Mouse (Mus musculus) neural tube, embryonic 15.5 days (tissue): ENCODE results near the gene Lefty2. TPM values are rescaled to one million over a fixed set of nuclear protein-coding genes. Genes with fewer than 3 reads are reported as not detected.

Experiments
- ATAC-seq: fragments of 200-750 bp; cut with Nextera tagmentation; 2 replicates; pipeline ENCODE4 v1.8.0; 2017; ENCODE audit warnings: mild to moderate bottlenecking, moderate TSS enrichment, moderate library complexity; ENCODE audit not compliant: low FRiP score
- H3K27ac ChIP-seq: fragments of 300-500 bp; sonication (generic); replicated peaks from 2 replicates; pipeline ENCODE4 v1.5.1; 2015; ENCODE audit warnings: mild to moderate bottlenecking, inconsistent platforms
- H3K27me3 ChIP-seq: fragments of 300-500 bp; sonication (generic); replicated peaks from 2 replicates; pipeline ENCODE4 v1.6.1; 2015; ENCODE audit warnings: inconsistent platforms
- H3K36me3 ChIP-seq: fragments of 300-500 bp; sonication (generic); 2 replicates; pipeline ENCODE4 v1.6.1; 2015; ENCODE audit warnings: inconsistent platforms
- H3K4me1 ChIP-seq: fragments of 300-500 bp; sonication (generic); 2 replicates; pipeline ENCODE4 v1.6.1; 2015; ENCODE audit warnings: inconsistent platforms
- H3K4me2 ChIP-seq: fragments of 300-500 bp; sonication (generic); 2 replicates; pipeline ENCODE4 v1.6.1; 2015; ENCODE audit warnings: inconsistent platforms, mild to moderate bottlenecking, moderate library complexity
- H3K4me3 ChIP-seq: fragments of 300-500 bp; sonication (generic); replicated peaks from 2 replicates; pipeline ENCODE4 v1.5.1; 2015; ENCODE audit warnings: mild to moderate bottlenecking, inconsistent platforms
- H3K9ac ChIP-seq: fragments of 300-500 bp; sonication (generic); replicated peaks from 2 replicates; pipeline ENCODE4 v1.6.1; 2015; ENCODE audit warnings: mild to moderate bottlenecking, inconsistent platforms
- H3K9me3 ChIP-seq: fragments of 300-500 bp; sonication (generic); replicated peaks from 2 replicates; pipeline ENCODE4 v1.6.1; 2016; ENCODE audit warnings: inconsistent platforms
- WGBS: fragments of 180-500 bp; shearing (Covaris S2); methylation state at CpG from one replicate; pipeline ENCODE4 v1.1.7; 2015; ENCODE audit warnings: mixed read lengths; 5-methylcytosine and 5-hydroxymethylcytosine counted together
- polyA plus RNA-seq: library from polyadenylated mRNA; unstranded; fragments of >200 nt; fragmentation: Nextera tagmentation; extraction: Ambion mirVana; gene quantifications from 2 replicates; pipeline ENCODE4 v1.2.1, GENCODE M21; 2015

The Lefty2 gene
- polyA plus RNA-seq, 1 experiment from 2014 or later, result 3.0 TPM

DNA sequence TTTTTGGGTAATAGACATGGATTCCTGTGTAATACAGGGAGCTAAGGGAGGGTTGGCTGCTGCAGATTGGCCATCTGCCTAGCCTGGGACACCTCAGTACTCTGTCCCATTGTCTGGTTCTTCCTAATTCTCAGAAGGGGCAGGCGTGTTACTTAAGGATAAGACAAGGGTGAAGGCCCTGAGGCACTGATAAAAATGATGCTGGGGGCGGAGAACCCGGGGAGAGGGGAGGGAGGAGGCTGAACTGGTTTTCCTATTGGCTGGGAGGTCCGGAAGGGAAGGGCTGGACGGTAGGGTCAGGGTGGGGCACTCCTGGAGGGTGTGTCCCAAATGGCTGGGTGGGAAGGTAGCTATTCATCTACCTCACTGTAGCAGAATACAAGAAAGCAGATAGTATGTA is 10.0 kb downstream of the Lefty2 start:
- H3K27me3 ChIP-seq, result no peaks in the 10 kb centered on the region
- peaks cover 24% of the 10 kb centered on the region for H3K4me1 ChIP-seq
- H3K27ac ChIP-seq, result no peak overlapping the region
- H3K36me3 ChIP-seq, result peaks cover 19% of the 10 kb centered on the region
- no peak overlapping the region for H3K4me3 ChIP-seq
- no peak overlapping the region for H3K9ac ChIP-seq
- H3K9me3 ChIP-seq, result no peaks in the 10 kb centered on the region
- ATAC-seq, result no peak
- 38% methylated on average over 5 of the region's 5 CpGs for WGBS
- H3K4me2 ChIP-seq, result no peak overlapping the region

DNA sequence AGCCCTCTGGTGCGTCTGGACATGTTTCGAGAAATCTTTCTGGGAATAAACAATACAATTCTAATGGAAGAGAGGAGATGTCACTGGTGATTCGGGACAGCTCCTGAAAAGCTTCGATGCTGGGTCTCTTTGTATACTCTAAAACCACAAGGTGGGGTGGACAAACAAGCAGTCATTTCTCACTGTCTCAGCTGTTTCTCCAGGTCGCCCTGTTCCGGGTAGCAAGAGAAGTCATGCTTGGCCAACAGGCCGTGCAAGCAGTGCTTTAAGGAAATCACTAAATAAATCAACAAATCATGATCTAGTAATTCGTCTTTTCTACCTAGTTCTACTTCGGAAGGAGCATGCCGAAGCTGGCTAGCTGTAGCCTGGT is 10.7 kb downstream of the Lefty2 start:
- Histone ChIP-seq H3K4me3 (peak overlapping the region; percentile 98), H3K4me1 (peaks cover 24% of the 10 kb centered on the region), H3K4me2 (peak overlapping the region; percentile 85), H3K27ac (peak overlapping the region; percentile 60), H3K36me3 (peaks cover 26% of the 10 kb centered on the region), H3K27me3 (no peaks in the 10 kb centered on the region), H3K9me3 (no peaks in the 10 kb centered on the region), H3K9ac (peak overlapping the region; percentile 47)
- 39% methylated on average over 10 of the region's 10 CpGs for WGBS
- ATAC-seq, result no peak

DNA sequence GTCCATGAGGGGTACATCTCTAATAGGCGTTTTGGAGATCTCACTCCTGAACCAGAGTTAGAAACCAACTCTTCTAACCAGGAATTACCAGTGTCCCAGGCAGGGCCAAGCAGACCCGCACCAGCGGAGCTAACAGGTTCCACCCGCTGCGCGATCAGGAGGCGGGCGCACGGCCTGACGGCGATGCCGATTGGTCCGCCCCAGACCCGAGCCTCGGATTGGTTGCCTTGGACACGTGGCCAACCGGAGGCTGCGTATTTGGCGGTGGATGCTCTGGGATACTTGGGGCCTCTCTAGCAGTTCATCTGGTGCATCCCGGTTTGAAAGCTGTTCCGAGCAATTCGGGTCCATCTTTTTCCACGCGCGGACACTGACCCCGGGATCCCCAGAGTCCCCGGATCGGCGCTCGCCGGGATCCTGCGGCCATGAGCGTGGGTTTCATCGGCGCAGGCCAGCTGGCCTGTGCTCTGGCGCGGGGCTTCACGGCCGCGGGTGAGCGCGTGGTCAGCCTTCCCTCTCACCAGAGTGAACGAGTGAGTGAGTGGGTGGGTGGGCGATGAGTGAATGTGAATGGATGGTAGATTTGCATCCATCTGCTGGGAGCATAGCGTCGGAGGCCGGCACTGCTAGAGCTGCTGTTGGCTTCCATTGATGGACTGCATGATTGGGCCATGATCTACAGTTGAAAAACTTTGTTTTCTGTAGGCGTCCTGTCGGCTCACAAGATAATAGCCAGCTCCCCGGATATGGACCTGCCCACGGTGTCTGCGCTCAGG is 11.3 kb downstream of the Lefty2 start, which contains the start of gene Pycr2:
Gene Pycr2, plus strand, starts transcription at position 255 of the 776 bp plus-strand sequence.
- no peaks in the 10 kb centered on the region for H3K9me3 ChIP-seq
- H3K27ac ChIP-seq, result peak within 1 kb of the TSS; percentile 91
- peak; percentile 99 for ATAC-seq
- H3K4me1 ChIP-seq, result peaks cover 24% of the 10 kb centered on the region
- WGBS, result under 1% methylated on average over 52 of the region's 52 CpGs
- no peaks in the 10 kb centered on the region for H3K27me3 ChIP-seq
- peaks cover 26% of the 10 kb centered on the region for H3K36me3 ChIP-seq
- H3K9ac ChIP-seq, result peak within 1 kb of the TSS; percentile 98
- peak within 1 kb of the TSS; percentile 98 for H3K4me3 ChIP-seq
- H3K4me2 ChIP-seq, result peak within 1 kb of the TSS; percentile 85

DNA sequence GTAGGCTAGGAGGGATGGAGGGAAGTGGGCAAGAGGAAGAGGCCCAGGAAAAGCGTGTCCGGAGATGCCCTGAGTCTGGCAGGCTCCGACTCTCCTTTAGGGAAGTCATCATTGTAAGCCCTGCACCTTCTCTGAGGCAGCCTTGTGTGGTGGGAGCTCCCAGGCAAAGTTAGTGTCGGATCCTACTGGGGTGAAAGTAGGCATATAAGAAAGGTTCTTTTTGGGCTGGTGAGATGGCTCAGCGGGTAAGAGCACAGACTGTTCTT is 11.8 kb downstream of the Lefty2 start:
- H3K27ac ChIP-seq, result peak overlapping the region; percentile 91
- no peaks in the 10 kb centered on the region for H3K9me3 ChIP-seq
- peaks cover 24% of the 10 kb centered on the region for H3K4me1 ChIP-seq
- H3K4me3 ChIP-seq, result peak overlapping the region; percentile 98
- H3K9ac ChIP-seq, result peak overlapping the region; percentile 98
- H3K36me3 ChIP-seq, result peaks cover 26% of the 10 kb centered on the region
- no peaks in the 10 kb centered on the region for H3K27me3 ChIP-seq
- H3K4me2 ChIP-seq, result peak overlapping the region; percentile 85
- WGBS, result 3% methylated on average over 5 of the region's 5 CpGs
- peak; percentile 14; the same call in 1 of the 2 replicates for ATAC-seq

DNA sequence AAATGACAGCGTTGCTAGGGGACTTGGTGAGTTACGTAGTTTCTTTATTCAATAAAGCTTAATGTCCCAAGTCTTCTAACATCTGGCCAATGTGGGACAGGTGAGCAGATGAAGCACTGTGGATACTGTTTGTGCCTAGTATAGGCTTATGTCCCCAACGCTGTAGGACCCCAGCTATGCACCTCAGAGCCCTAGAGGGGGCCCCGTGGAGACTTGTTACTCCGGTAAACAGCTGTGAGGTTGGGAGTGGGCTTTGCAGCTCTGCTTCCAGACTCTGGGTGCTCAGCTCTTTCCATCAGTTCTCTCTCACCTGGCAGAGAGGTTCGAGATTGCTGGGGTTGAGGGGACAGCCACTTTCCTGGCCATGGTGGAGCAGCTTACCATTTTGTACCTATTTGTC is 12.4 kb downstream of the Lefty2 start:
- 71% methylated on average over 6 of the region's 6 CpGs for whole genome bisulfite sequencing
- Histone ChIP-seq H3K27ac (no peak overlapping the region), H3K9ac (peak overlapping the region; percentile 98), H3K27me3 (no peaks in the 10 kb centered on the region), H3K9me3 (no peaks in the 10 kb centered on the region), H3K4me1 (peaks cover 24% of the 10 kb centered on the region), H3K4me3 (peak overlapping the region; percentile 98), H3K4me2 (peak overlapping the region; percentile 85), H3K36me3 (peaks cover 26% of the 10 kb centered on the region)
- no peak for ATAC-seq

DNA sequence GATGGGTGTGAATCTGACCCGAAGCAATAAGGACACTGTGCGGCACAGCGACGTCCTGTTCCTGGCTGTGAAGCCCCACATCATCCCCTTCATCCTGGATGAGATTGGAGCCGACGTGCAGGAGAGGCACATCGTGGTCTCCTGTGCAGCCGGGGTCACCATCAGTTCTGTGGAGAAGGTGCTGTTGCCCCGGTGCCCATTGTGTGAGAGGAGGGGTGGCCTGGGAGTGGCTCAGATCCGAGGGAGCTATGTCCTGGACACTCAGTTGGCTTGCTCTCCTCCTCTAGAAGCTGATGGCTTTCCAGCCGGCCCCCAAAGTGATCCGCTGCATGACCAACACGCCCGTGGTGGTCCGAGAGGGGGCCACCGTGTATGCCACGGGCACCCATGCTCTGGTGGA is 13.0 kb downstream of the Lefty2 start:
- WGBS, result 94% methylated on average over 17 of the region's 17 CpGs
- no peak overlapping the region for H3K4me3 ChIP-seq
- H3K36me3 ChIP-seq, result peaks cover 26% of the 10 kb centered on the region
- no peak overlapping the region for H3K9ac ChIP-seq
- H3K9me3 ChIP-seq, result no peaks in the 10 kb centered on the region
- no peaks in the 10 kb centered on the region for H3K27me3 ChIP-seq
- no peak for ATAC-seq
- no peak overlapping the region for H3K27ac ChIP-seq
- H3K4me2 ChIP-seq, result peak overlapping the region; percentile 85
- H3K4me1 ChIP-seq, result peaks cover 24% of the 10 kb centered on the region

DNA sequence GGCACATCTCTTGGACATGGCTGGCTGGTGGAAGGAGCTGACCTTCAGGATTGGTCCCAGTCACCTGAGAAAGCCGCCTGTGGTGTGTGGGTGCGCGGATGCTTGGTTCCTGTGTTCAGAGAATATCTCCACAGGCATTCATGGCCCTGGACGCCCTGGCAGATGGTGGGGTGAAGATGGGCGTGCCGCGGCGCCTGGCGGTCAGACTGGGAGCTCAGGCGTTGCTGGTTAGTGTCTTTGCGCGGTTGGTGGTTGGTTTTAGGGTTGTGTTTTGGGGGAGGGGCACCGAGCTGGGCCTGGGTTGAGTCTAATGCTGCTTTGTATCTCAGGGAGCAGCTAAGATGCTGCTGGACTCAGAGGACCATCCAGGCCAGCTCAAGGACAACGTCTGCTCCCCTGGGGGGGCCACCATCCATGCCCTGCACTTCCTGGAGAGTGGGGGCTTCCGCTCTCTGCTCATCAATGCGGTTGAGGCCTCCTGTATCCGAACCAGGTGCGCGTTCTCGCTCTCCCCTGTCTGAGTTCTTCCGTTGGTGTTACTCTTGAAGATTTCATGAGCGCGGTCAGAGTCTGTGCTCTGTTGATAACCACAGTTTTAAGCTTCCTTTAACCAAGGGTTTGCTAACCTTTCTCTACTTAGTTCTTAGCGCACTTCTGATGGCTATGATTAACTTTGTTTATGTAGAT is 13.7 kb downstream of the Lefty2 start:
- no peak for ATAC-seq
- peaks cover 26% of the 10 kb centered on the region for H3K36me3 ChIP-seq
- no peak overlapping the region for H3K9ac ChIP-seq
- H3K9me3 ChIP-seq, result no peaks in the 10 kb centered on the region
- H3K27me3 ChIP-seq, result no peaks in the 10 kb centered on the region
- peaks cover 25% of the 10 kb centered on the region for H3K4me1 ChIP-seq
- H3K27ac ChIP-seq, result no peak overlapping the region
- no peak overlapping the region for H3K4me3 ChIP-seq
- 91% methylated on average over 24 of the region's 24 CpGs for WGBS
- H3K4me2 ChIP-seq, result no peak overlapping the region

DNA sequence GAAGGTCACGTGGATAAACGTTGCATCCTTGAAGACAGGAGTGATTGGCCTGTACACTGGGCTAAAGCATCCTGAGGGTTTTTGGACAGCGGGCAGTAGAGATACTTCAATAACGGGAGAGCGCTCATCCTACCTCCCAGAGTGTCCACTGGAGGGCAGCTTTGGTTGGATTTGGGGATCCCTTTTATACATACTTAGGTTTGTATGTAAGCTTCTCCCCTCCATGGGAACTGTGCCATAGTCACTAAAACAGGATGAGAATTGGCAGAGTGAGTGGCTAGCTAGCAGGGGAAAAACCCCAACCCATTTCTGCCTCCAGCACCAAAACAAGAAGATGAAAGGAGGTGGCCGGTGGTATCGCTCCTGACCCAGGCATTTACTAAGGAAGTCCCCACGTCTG is 18.2 kb downstream of the Lefty2 start:
- H3K36me3 ChIP-seq, result peaks cover 24% of the 10 kb centered on the region
- no peak overlapping the region for H3K27ac ChIP-seq
- H3K4me1 ChIP-seq, result peaks cover 7% of the 10 kb centered on the region
- H3K9me3 ChIP-seq, result no peaks in the 10 kb centered on the region
- H3K4me2 ChIP-seq, result peak overlapping the region; percentile 16; the same call in 1 of the 2 replicates
- no peak for ATAC-seq
- WGBS, result 58% methylated on average over 8 of the region's 8 CpGs
- no peak overlapping the region for H3K4me3 ChIP-seq
- H3K27me3 ChIP-seq, result no peaks in the 10 kb centered on the region
- no peak overlapping the region for H3K9ac ChIP-seq

DNA sequence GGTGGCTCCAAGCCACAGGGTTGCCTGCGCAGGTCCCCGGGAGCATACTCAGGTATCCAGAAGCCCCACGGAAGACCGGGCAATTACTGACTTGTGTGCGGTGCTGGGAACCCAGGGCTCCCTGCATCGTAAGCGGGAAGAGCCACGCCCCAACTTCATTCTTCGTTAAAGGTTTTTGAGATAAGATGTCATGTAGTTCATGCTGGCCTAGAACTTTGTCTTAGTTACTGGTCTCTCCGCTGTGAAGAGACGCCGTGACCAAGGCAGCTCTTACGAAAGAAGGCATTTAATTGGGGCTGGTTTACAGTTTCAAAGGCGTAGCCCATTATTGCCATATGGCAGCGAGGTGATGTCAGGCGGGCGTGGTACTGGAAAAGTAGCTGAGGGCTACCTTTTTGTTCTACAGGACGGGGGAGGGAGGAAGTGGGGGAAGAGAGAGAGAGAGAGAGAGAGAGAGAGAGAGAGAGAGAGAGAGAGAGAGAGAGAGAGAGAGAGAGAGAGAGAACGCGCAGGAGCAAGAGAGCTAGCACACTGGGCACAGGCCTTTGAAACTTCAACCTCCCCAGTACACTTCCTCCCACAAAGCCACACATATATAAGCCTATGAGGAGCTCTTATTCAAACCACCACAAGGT is 18.9 kb downstream of the Lefty2 start:
- no peaks in the 10 kb centered on the region for H3K9me3 ChIP-seq
- H3K4me3 ChIP-seq, result no peak overlapping the region
- H3K4me2 ChIP-seq, result peak overlapping the region; percentile 16
- H3K9ac ChIP-seq, result no peak overlapping the region
- no peak for ATAC-seq
- peaks cover 18% of the 10 kb centered on the region for H3K36me3 ChIP-seq
- no peak overlapping the region for H3K27ac ChIP-seq
- 0 out of 2 replicates have a peak, but pooled peaks cover 3% of the 10 kb centered on the region for H3K4me1 ChIP-seq
- H3K27me3 ChIP-seq, result no peaks in the 10 kb centered on the region
- 62% methylated on average over 20 of the region's 20 CpGs for WGBS

DNA sequence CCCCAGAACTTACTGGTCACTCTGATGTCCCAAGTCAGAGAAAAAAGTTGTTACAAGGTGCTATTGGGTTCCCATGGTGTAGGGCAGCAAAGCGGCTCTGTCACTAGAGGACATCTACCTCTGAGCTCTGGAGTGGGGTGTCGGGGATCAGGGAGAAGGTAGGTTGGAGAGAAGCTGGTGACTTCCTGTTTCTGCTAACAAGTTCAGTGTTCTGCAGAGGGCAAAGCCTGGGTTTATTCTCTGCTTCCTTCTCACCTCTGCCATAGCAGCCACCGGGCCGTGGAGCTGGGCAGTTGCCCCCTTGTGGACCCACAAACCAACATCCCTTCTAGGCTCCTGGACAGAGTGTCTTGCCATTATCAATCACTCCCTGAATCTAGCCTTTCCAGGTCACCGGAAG is 19.9 kb downstream of the Lefty2 start:
- Histone ChIP-seq H3K9ac (no peak overlapping the region), H3K4me2 (no peak overlapping the region), H3K27me3 (no peaks in the 10 kb centered on the region), H3K27ac (no peak overlapping the region), H3K9me3 (no peaks in the 10 kb centered on the region), H3K36me3 (peaks cover 8% of the 10 kb centered on the region; the same call in 1 of the 2 replicates), H3K4me1 (0 out of 2 replicates have a peak, but pooled peaks cover 3% of the 10 kb centered on the region), H3K4me3 (no peak overlapping the region)
- WGBS, result 88% methylated on average over 5 of the region's 5 CpGs
- ATAC-seq, result no peak

DNA sequence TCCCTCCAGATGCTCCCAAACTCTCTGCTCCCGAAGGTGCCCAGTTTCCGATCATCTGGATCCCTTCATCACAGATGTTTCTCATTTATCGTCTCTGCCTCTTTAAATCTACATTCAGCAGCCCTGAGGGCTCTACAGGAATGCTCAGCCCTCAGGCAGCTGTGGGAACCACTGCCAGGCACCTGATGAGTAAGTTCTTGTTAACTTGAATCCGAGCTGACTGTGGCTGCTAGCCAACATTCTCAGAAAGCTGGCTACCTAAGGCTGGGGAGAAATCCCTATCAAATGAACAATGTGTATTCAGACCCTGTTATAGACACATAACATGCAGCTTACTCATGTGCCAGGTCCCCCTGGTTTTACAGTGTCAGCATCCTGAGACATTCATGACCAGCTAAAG is 20.9 kb downstream of the Lefty2 start:
- Histone ChIP-seq H3K27me3 (no peaks in the 10 kb centered on the region), H3K4me3 (no peak overlapping the region), H3K4me1 (0 out of 2 replicates have a peak, but pooled peaks cover 3% of the 10 kb centered on the region), H3K27ac (no peak overlapping the region), H3K9me3 (no peaks in the 10 kb centered on the region), H3K36me3 (no peaks in the 10 kb centered on the region), H3K4me2 (no peak overlapping the region), H3K9ac (no peak overlapping the region)
- no peak for ATAC-seq
- WGBS, result 59% methylated on average over 4 of the region's 4 CpGs

DNA sequence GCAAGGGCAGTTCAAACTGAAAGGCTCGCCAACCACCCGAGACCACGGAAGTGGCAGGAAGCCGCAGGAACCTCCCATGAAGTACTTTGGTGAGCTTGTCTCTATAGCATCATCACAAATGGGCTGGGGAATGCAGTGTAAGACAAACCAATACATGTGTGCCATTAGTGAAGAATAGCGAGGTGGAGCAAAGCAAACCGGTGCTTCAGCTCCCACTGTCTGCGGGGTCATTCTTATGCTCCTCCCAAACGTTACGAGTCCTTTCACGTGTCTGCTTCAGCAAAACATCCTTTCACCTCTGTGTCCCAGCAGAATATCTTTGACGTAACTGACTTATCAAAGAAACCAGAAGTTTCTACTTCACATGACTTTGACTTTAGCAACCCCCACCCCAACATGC is 23.5 kb downstream of the Lefty2 start:
- ATAC-seq, result no peak
- 89% methylated on average over 11 of the region's 11 CpGs for WGBS
- no peaks in the 10 kb centered on the region for H3K9me3 ChIP-seq
- H3K27me3 ChIP-seq, result no peaks in the 10 kb centered on the region
- no peaks in the 10 kb centered on the region for H3K36me3 ChIP-seq
- no peak overlapping the region for H3K4me3 ChIP-seq
- no peak overlapping the region for H3K9ac ChIP-seq
- 0 out of 2 replicates have a peak, but pooled peaks cover 3% of the 10 kb centered on the region for H3K4me1 ChIP-seq
- no peak overlapping the region for H3K4me2 ChIP-seq
- H3K27ac ChIP-seq, result no peak overlapping the region
